Mouse (Mus musculus) brain, embryonic 14.5 days (tissue): ENCODE measurements around the gene Rars. TPM values are rescaled to one million over a fixed set of nuclear protein-coding genes. Genes with fewer than 3 reads are reported as not detected.

ENCODE experiments used
- DNase-seq: peaks from one replicate; pipeline ENCODE4 v3.0.0-alpha.2; 2011; ENCODE audit warnings: low read depth
- CTCF ChIP-seq: fragments of 200-500 bp; IDR thresholded peaks from 2 replicates; pipeline ENCODE4 v1.5.1; 2012; ENCODE audit warnings: inconsistent platforms, mild to moderate bottlenecking, moderate library complexity, borderline replicate concordance; ENCODE audit not compliant: insufficient read depth, insufficient read length; ENCODE audit errors: extremely low read depth
- POLR2A ChIP-seq: fragments of 200-500 bp; IDR thresholded peaks from 2 replicates; pipeline ENCODE4 v1.6.1; 2012; ENCODE audit warnings: mild to moderate bottlenecking, inconsistent platforms, borderline replicate concordance; ENCODE audit not compliant: poor library complexity, insufficient read depth, insufficient read length, severe bottlenecking; ENCODE audit errors: extremely low read depth
- polyA plus RNA-seq: library from polyadenylated mRNA; depleted of rRNA; stranded (reverse); fragments of >200 nt; gene quantifications from 2 replicates; pipeline ENCODE4 v1.2.3, GENCODE M21; 2012; rRNA removed

Rars gene
- polyA plus RNA-seq, 1 experiment, result 56.4 TPM

GRCm38 (mm10) chr11:35775606-35776005 lies 58.7 kb downstream of the Rars start:
- TF ChIP-seq POLR2A (no peak), CTCF (no peak)
- no peak for DNase-seq

- DNase-seq, result no peak
- TF ChIP-seq CTCF (no peak), POLR2A (no peak)
Observed at GRCm38 (mm10) chr11:35770741-35771504, 63.4 kb downstream of the Rars start.

- TF ChIP-seq POLR2A, result no peak
- no peak for TF ChIP-seq CTCF
- peak; percentile 85 for DNase-seq
Observed at GRCm38 (mm10) chr11:35769746-35770437, 64.4 kb downstream of the Rars start.

- TF ChIP-seq CTCF (no peak), POLR2A (peak; percentile 78)
- DNase-seq, result peak; percentile 100
Observed at GRCm38 (mm10) chr11:35769188-35769745, 65.0 kb downstream of the Rars start, which contains the start of gene Pank3. TSS of gene Pank3 (plus strand) at chr11:35769484.

GRCm38 (mm10) chr11:35766845-35767244 lies 67.5 kb downstream of the Rars start:
- no peak for TF ChIP-seq POLR2A
- TF ChIP-seq CTCF, result no peak

GRCm38 (mm10) chr11:35760627-35761003 lies 73.7 kb downstream of the Rars start:
- no peak for TF ChIP-seq CTCF
- no peak for TF ChIP-seq POLR2A
- DNase-seq, result no peak

More at GRCm38 (mm10) chr11:35766845-35767244, 67.5 kb downstream of the Rars start:
- no peak for DNase-seq

DNA sequence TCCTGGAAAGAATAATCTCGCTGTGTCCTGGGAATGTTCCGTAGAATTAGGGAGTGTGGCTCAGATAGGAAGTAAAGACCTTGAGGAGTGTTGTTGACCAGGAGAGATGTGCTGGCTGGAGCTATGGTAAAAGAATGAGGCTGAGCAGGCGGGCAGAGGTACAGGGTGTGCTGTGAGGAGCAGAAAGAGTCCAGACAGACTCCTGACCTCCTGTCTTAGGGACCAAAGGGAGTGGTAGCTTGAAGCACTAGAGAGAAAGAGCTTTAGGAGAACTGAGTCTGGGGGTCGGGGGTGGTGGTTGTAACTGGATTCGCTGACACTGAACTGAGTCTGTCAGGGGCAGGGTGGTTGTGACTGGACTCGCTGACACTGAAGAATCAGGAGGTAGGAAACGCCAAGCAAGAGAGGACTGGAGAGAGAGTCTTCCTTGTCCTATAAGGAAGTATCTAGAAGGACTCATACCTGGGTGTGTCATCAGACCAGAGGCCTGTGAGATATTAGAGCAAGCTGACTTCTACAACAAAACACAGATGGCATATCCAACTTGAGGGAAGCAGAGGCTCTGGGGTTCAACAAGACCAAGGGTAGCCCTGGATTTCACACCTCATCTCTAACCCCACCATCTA lies 74.2 kb downstream of the Rars start:
- TF ChIP-seq CTCF (no peak), POLR2A (no peak)
- DNase-seq, result no peak

Other genes with a start within 250 kb of the Rars start
- 36.4 and 41.0 TPM in 2 replicates for gene Pank3, start 65.0 kb downstream of the Rars start, polyA plus RNA-seq
- 82.5 and 83.9 TPM in 2 replicates for gene Fbll1, start 35.6 kb downstream of the Rars start, polyA plus RNA-seq
- 39.4 and 45.1 TPM in 2 replicates for gene Wwc1, start 146.0 kb upstream of the Rars start, polyA plus RNA-seq